Mouse (Mus musculus): ENCODE measurements at regions not wholly inside any gene's neighbourhood (a gene's known extent, or its start where the extent isn't known, plus 50 kb on each side); places are given as distances from the start of the nearest gene placed in this dataset.

DNA sequence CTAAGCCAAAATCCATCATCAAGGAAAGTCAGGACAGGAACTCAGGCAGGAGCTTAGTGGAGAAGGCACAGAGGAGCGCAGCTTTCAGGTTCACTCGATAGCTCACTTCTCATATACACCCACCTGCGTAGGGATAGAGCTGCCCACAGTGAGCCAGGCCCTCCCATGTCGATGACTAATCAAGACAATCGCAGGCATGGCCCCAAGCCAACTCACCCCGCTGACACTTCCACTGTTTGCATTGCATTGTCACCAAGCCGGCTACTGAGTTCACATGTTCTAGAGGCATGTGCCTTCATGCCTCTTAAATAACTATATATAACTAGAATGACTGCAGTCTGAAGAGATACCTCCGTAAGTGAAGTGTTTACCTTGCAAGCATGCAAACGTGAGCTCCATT is 219.8 kb upstream of the Ppp2r2d start:
- no peak for TF ChIP-seq CTCF (IDR thresholded peaks at IDR 0.05; ENCODE audit: low read depth)
- TF ChIP-seq EP300 (IDR thresholded peaks at IDR 0.05; ENCODE audit: low read depth) = no peak
